Mouse (Mus musculus) MEL (cell line): ENCODE results near the gene Osbpl5. TPM values are rescaled to one million over a fixed set of nuclear protein-coding genes. Genes with fewer than 3 reads are reported as not detected.

Experiments used
- DNase-seq: peaks from one replicate; pipeline ENCODE4 v3.0.0; 2011; ENCODE audit warnings: low read depth, low spot score
- H3K27ac ChIP-seq: 2 replicates; pipeline ENCODE4 v1.5.1; 2012; ENCODE audit warnings: low read depth, mild to moderate bottlenecking, control low read depth, low read length, moderate library complexity; ENCODE audit not compliant: control insufficient read depth
- H3K27me3 ChIP-seq, 2 experiments: fragments of 150-350 bp in 1 of 2; sonication (generic) in 1 of 2; 2 replicates each; pipeline ENCODE4 v1.6.1; 2012; ENCODE audit warnings: low read length in 2 of 2, mild to moderate bottlenecking in 2 of 2, improper control_type of control experiment in 1 of 2, moderate library complexity in 1 of 2; ENCODE audit not compliant: insufficient read depth in 2 of 2, control insufficient read depth in 1 of 2
- H3K36me3 ChIP-seq, 2 experiments: 2 replicates each; pipeline ENCODE4 v1.6.1; 2012 to 2014; ENCODE audit warnings: low read length in 2 of 2, improper control_type of control experiment in 1 of 2, inconsistent platforms in 1 of 2, mild to moderate bottlenecking in 1 of 2; ENCODE audit not compliant: insufficient read depth in 2 of 2, control insufficient read depth in 1 of 2
- H3K4me1 ChIP-seq, 2 experiments: fragments of 150-350 bp in 1 of 2; sonication (generic) in 1 of 2; 2 replicates each; pipeline ENCODE4 v1.6.1; 2012; ENCODE audit warnings: low read length in 2 of 2, improper control_type of control experiment in 1 of 2, mild to moderate bottlenecking in 1 of 2; ENCODE audit not compliant: insufficient read depth in 2 of 2, control insufficient read depth in 1 of 2
- H3K4me3 ChIP-seq, 2 experiments: fragments of 150-350 bp in 1 of 2; sonication (generic) in 1 of 2; 2 replicates each; pipeline ENCODE4 v1.5.1; 2012; ENCODE audit warnings: low read depth in 2 of 2, low read length in 2 of 2, mild to moderate bottlenecking in 2 of 2, moderate library complexity in 2 of 2, control low read depth in 1 of 2, improper control_type of control experiment in 1 of 2; ENCODE audit not compliant: control insufficient read depth in 1 of 2, insufficient read depth in 1 of 2
- H3K79me2 ChIP-seq: 2 replicates; pipeline ENCODE4 v1.6.1; 2012; ENCODE audit warnings: mild to moderate bottlenecking, low read length, moderate library complexity; ENCODE audit not compliant: control insufficient read depth, poor library complexity, insufficient read depth
- H3K9ac ChIP-seq: 2 replicates; pipeline ENCODE4 v1.6.1; 2012; ENCODE audit warnings: low read depth, mild to moderate bottlenecking, control low read depth, low read length, moderate library complexity; ENCODE audit not compliant: control insufficient read depth, poor library complexity, severe bottlenecking
- H3K9me3 ChIP-seq: fragments of 150-350 bp; sonication (generic); replicated peaks from 2 replicates; pipeline ENCODE4 v1.6.1; 2012; ENCODE audit warnings: mild to moderate bottlenecking, low read length, improper control_type of control experiment, moderate library complexity; ENCODE audit not compliant: insufficient read depth
- CHD1 ChIP-seq: IDR thresholded peaks from 2 replicates; pipeline ENCODE4 v1.6.1; 2012; ENCODE audit warnings: low read depth, mild to moderate bottlenecking, inconsistent platforms, low read length, improper control_type of control experiment
- CHD2 ChIP-seq: IDR thresholded peaks from 2 replicates; pipeline ENCODE4 v1.6.1; 2011; ENCODE audit warnings: low read length, improper control_type of control experiment
- CTCF ChIP-seq, 3 experiments: IDR thresholded peaks in 2 of 3; conservative IDR thresholded peaks in 1 of 3; 2 replicates each; pipeline ENCODE4 v1.5.1; 2011 to 2012; ENCODE audit warnings: low read length in 3 of 3, low read depth in 2 of 3, mild to moderate bottlenecking in 2 of 3, improper control_type of control experiment in 1 of 3, inconsistent platforms in 1 of 3, mixed read lengths in 1 of 3, moderate library complexity in 1 of 3; ENCODE audit not compliant: control insufficient read depth in 1 of 3, insufficient read depth in 1 of 3, poor library complexity in 1 of 3, severe bottlenecking in 1 of 3
- E2F4 ChIP-seq: IDR thresholded peaks from 2 replicates; pipeline ENCODE4 v1.6.1; 2011; ENCODE audit warnings: low read depth, low read length, improper control_type of control experiment, borderline replicate concordance
- ELF1 ChIP-seq: IDR thresholded peaks from 2 replicates; pipeline ENCODE4 v1.6.1; 2014; ENCODE audit warnings: low read depth, mild to moderate bottlenecking, inconsistent platforms, low read length, improper control_type of control experiment, moderate library complexity
- EP300 ChIP-seq, 2 experiments: IDR thresholded peaks; 2 replicates each; pipeline ENCODE4 v1.6.1; 2011; ENCODE audit warnings: improper control_type of control experiment in 2 of 2, low read length in 2 of 2, low read depth in 1 of 2, mild to moderate bottlenecking in 1 of 2
- ETS1 ChIP-seq: IDR thresholded peaks from 2 replicates; pipeline ENCODE4 v1.6.1; 2012; ENCODE audit warnings: low read depth, mild to moderate bottlenecking, inconsistent platforms, low read length, improper control_type of control experiment, moderate library complexity
- GABPA ChIP-seq: IDR thresholded peaks from 2 replicates; pipeline ENCODE4 v1.6.1; 2012; ENCODE audit warnings: low read depth, mild to moderate bottlenecking, inconsistent platforms, low read length, improper control_type of control experiment, moderate library complexity
- GATA1 ChIP-seq: IDR thresholded peaks from 2 replicates; pipeline ENCODE4 v1.6.1; 2011; ENCODE audit warnings: low read depth, low read length, improper control_type of control experiment
- HCFC1 ChIP-seq: IDR thresholded peaks from 2 replicates; pipeline ENCODE4 v1.6.1; 2012; ENCODE audit warnings: low read depth, mild to moderate bottlenecking, inconsistent platforms, low read length, improper control_type of control experiment, moderate library complexity
- JUND ChIP-seq: IDR thresholded peaks from 2 replicates; pipeline ENCODE4 v1.6.1; 2011; ENCODE audit warnings: low read depth, mild to moderate bottlenecking, improper control_type of control experiment, low read length
- KAT2A ChIP-seq: conservative IDR thresholded peaks from 2 replicates; pipeline ENCODE4 v1.6.1; 2012; ENCODE audit warnings: low read depth, low read length, improper control_type of control experiment, inconsistent platforms
- MAFK ChIP-seq: IDR thresholded peaks from 2 replicates; pipeline ENCODE4 v1.6.1; 2011; ENCODE audit warnings: low read depth, mild to moderate bottlenecking, low read length, improper control_type of control experiment, borderline replicate concordance
- MAX ChIP-seq: IDR thresholded peaks from 2 replicates; pipeline ENCODE4 v1.6.1; 2011; ENCODE audit warnings: low read length, improper control_type of control experiment
- MAZ ChIP-seq: IDR thresholded peaks from 2 replicates; pipeline ENCODE4 v1.6.1; 2012; ENCODE audit warnings: low read depth, mild to moderate bottlenecking, inconsistent platforms, low read length, improper control_type of control experiment
- MEF2A ChIP-seq: IDR thresholded peaks from 2 replicates; pipeline ENCODE4 v1.6.1; 2014; ENCODE audit warnings: low read depth, mild to moderate bottlenecking, inconsistent platforms, low read length, improper control_type of control experiment; ENCODE audit not compliant: poor library complexity, insufficient replicate concordance, severe bottlenecking; ENCODE audit errors: extremely low read depth
- MXI1 ChIP-seq: IDR thresholded peaks from 2 replicates; pipeline ENCODE4 v1.6.1; 2011; ENCODE audit warnings: mild to moderate bottlenecking, low read depth, low read length, improper control_type of control experiment
- MYB ChIP-seq: IDR thresholded peaks from 2 replicates; pipeline ENCODE4 v1.6.1; 2011; ENCODE audit warnings: mild to moderate bottlenecking, low read depth, low read length, improper control_type of control experiment
- MYC ChIP-seq: IDR thresholded peaks from 2 replicates; pipeline ENCODE4 v1.6.1; 2011; ENCODE audit warnings: low read depth, mild to moderate bottlenecking, low read length, improper control_type of control experiment, moderate library complexity
- NELFE ChIP-seq: IDR thresholded peaks from 2 replicates; pipeline ENCODE4 v1.6.1; 2011; ENCODE audit warnings: low read depth, low read length, improper control_type of control experiment
- NRF1 ChIP-seq: IDR thresholded peaks from 2 replicates; pipeline ENCODE4 v1.6.1; 2014; ENCODE audit warnings: low read depth, mild to moderate bottlenecking, inconsistent platforms, low read length, improper control_type of control experiment, moderate library complexity; ENCODE audit not compliant: poor library complexity, insufficient read depth, severe bottlenecking
- POLR2A ChIP-seq, 2 experiments: IDR thresholded peaks; 2 replicates each; pipeline ENCODE4 v1.6.1; 2011 to 2012; ENCODE audit warnings: low read length in 2 of 2, mild to moderate bottlenecking in 2 of 2, control low read depth in 1 of 2, improper control_type of control experiment in 1 of 2, low read depth in 1 of 2, moderate library complexity in 1 of 2; ENCODE audit not compliant: control insufficient read depth in 1 of 2, insufficient read depth in 1 of 2, poor library complexity in 1 of 2
- POLR2AphosphoS2 ChIP-seq: IDR thresholded peaks from 2 replicates; pipeline ENCODE4 v1.6.1; 2011; ENCODE audit warnings: low read length, improper control_type of control experiment
- POLR2AphosphoS5 ChIP-seq: IDR thresholded peaks from 2 replicates; pipeline ENCODE4 v1.6.1; 2012; ENCODE audit warnings: low read depth, borderline replicate concordance, mild to moderate bottlenecking, inconsistent platforms, low read length, moderate library complexity, mixed read lengths
- RAD21 ChIP-seq: IDR thresholded peaks from 2 replicates; pipeline ENCODE4 v1.6.1; 2011; ENCODE audit warnings: mild to moderate bottlenecking, low read depth, low read length, improper control_type of control experiment
- RCOR1 ChIP-seq: IDR thresholded peaks from 2 replicates; pipeline ENCODE4 v1.6.1; 2012; ENCODE audit warnings: low read depth, mild to moderate bottlenecking, inconsistent platforms, low read length, improper control_type of control experiment
- SIN3A ChIP-seq: IDR thresholded peaks from 2 replicates; pipeline ENCODE4 v1.6.1; 2012; ENCODE audit warnings: low read length, improper control_type of control experiment, inconsistent platforms
- SMC3 ChIP-seq: IDR thresholded peaks from 2 replicates; pipeline ENCODE4 v1.6.1; 2011; ENCODE audit warnings: low read depth, low read length, improper control_type of control experiment
- TAL1 ChIP-seq: IDR thresholded peaks from 2 replicates; pipeline ENCODE4 v1.6.1; 2012; ENCODE audit warnings: mild to moderate bottlenecking, inconsistent platforms, low read length, moderate library complexity, mixed read lengths
- TBP ChIP-seq: IDR thresholded peaks from 2 replicates; pipeline ENCODE4 v1.8.0; 2011; ENCODE audit warnings: low read depth, low read length, improper control_type of control experiment
- TCF12 ChIP-seq: IDR thresholded peaks from 2 replicates; pipeline ENCODE4 v1.6.1; 2014; ENCODE audit warnings: low read depth, mild to moderate bottlenecking, inconsistent platforms, low read length, improper control_type of control experiment, moderate library complexity
- UBTF ChIP-seq: IDR thresholded peaks from 2 replicates; pipeline ENCODE4 v1.6.1; 2012; ENCODE audit warnings: low read depth, mild to moderate bottlenecking, inconsistent platforms, low read length, improper control_type of control experiment, moderate library complexity, borderline replicate concordance; ENCODE audit not compliant: insufficient read depth
- USF1 ChIP-seq: IDR thresholded peaks from 2 replicates; pipeline ENCODE4 v1.6.1; 2014; ENCODE audit warnings: low read depth, mild to moderate bottlenecking, inconsistent platforms, low read length, improper control_type of control experiment, moderate library complexity
- USF2 ChIP-seq, 2 experiments: IDR thresholded peaks; 2 replicates each; pipeline ENCODE4 v1.6.1; 2011 to 2012; ENCODE audit warnings: improper control_type of control experiment in 2 of 2, low read length in 2 of 2, borderline replicate concordance in 1 of 2, inconsistent platforms in 1 of 2, low read depth in 1 of 2, mild to moderate bottlenecking in 1 of 2; ENCODE audit not compliant: insufficient read depth in 1 of 2
- ZC3H11A ChIP-seq: IDR thresholded peaks from 2 replicates; pipeline ENCODE4 v1.6.1; 2012; ENCODE audit warnings: low read depth, mild to moderate bottlenecking, inconsistent platforms, low read length, improper control_type of control experiment
- ZKSCAN1 ChIP-seq: IDR thresholded peaks from 2 replicates; pipeline ENCODE4 v1.6.1; 2012; ENCODE audit warnings: low read depth, mild to moderate bottlenecking, inconsistent platforms, low read length, improper control_type of control experiment, moderate library complexity
- ZMIZ1 ChIP-seq: IDR thresholded peaks from 2 replicates; pipeline ENCODE4 v1.6.1; 2012; ENCODE audit warnings: low read depth, mild to moderate bottlenecking, inconsistent platforms, low read length, improper control_type of control experiment, moderate library complexity
- ZNF384 ChIP-seq: IDR thresholded peaks from 2 replicates; pipeline ENCODE4 v1.6.1; 2012; ENCODE audit warnings: low read depth, mild to moderate bottlenecking, inconsistent platforms, low read length, improper control_type of control experiment
- polyA plus RNA-seq, 2 experiments: library from polyadenylated mRNA; stranded (reverse) in 1 of 2; unstranded in 1 of 2; fragments of >175 nt in 1 of 2; fragments of >200 nt in 1 of 2; gene quantifications; 2 replicates each; pipeline versions ENCODE4 v1.2.1 to v1.2.4; 2012; ENCODE audit warnings: low replicate concordance in 2 of 2, low read depth in 1 of 2; ENCODE audit not compliant: insufficient read length in 2 of 2, insufficient read depth in 1 of 2, missing spikeins in 1 of 2
- total RNA-seq: library from RNA; depleted of rRNA; stranded (reverse); fragments of 300-350 nt; gene quantifications from 2 replicates; pipeline ENCODE4 v1.2.3, GENCODE M21; 2012

The Osbpl5 gene
- total and polyA plus RNA-seq, 3 experiments: 0.27 to 0.50 TPM; not detected in 1

DNA sequence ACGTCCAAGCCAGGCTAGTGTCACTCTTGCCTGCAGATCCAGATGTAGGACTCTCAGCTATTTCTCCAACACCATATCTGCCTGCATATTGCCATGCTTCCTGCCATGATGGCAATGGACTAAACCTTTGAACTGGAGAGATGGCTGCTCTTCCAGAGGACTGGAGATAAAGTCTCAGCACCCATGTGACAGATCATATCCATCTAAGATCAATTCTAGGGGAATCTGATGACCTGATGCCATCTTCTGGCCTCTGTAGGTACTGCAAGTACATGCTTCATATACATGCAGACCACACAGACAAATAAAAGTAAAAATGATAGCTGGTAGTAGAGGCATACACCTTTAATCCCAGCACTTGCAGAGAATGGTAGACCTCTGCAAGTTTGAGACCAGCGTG is 60.6 kb downstream of the Osbpl5 start:
- no peak overlapping the region for H3K27ac ChIP-seq
- peak; percentile 75 for DNase-seq
- no peaks in the 10 kb centered on the region for H3K9me3 ChIP-seq
- H3K27me3 ChIP-seq: no peaks in the 10 kb centered on the region
- no peaks in the 10 kb centered on the region for H3K36me3 ChIP-seq
- no peaks in the 10 kb centered on the region for H3K4me1 ChIP-seq
- no peak overlapping the region for H3K4me3 ChIP-seq
- H3K79me2 ChIP-seq: no peaks in the 10 kb centered on the region
- no peak overlapping the region for H3K9ac ChIP-seq
- no peak for TF ChIP-seq MXI1
- no peak for TF ChIP-seq TAL1
- no peak for TF ChIP-seq ELF1
- no peak for TF ChIP-seq JUND
- no peak for TF ChIP-seq CHD2
- no peak for TF ChIP-seq TCF12
- no peak for TF ChIP-seq SIN3A
- TF ChIP-seq CTCF (IDR thresholded peaks at IDR 0.05 in 2 of 3, conservative IDR thresholded peaks at IDR 0.05 in 1 of 3; ENCODE audit: control insufficient read depth in 1 of 3, insufficient read depth in 1 of 3, low read depth in 2 of 3, low read length in 3 of 3, poor library complexity in 1 of 3, severe bottlenecking in 1 of 3): peak; percentile 41 to 88 (median 75)
- TF ChIP-seq HCFC1: no peak
- no peak for TF ChIP-seq MAFK
- no peak for TF ChIP-seq NELFE
- TF ChIP-seq POLR2A (IDR thresholded peaks at IDR 0.05; ENCODE audit: control insufficient read depth in 1 of 2, insufficient read depth in 1 of 2, low read depth in 1 of 2, low read length in 2 of 2, poor library complexity in 1 of 2): no peak
- no peak for TF ChIP-seq MAZ
- TF ChIP-seq ZNF384: no peak
- no peak for TF ChIP-seq CHD1
- peak; percentile 32; the same call in 1 of the 2 replicates for TF ChIP-seq GATA1
- no peak for TF ChIP-seq MEF2A
- TF ChIP-seq ZC3H11A: peak; percentile 88
- no peak for TF ChIP-seq POLR2AphosphoS2
- 0 out of 2 replicates have a peak, but pooled peaks have one; percentile 27 for TF ChIP-seq MYC
- TF ChIP-seq RCOR1: no peak
- no peak for TF ChIP-seq GABPA
- peak; percentile 93 for TF ChIP-seq RAD21
- TF ChIP-seq TBP: 0 out of 2 replicates have a peak, but pooled peaks have one; percentile 24
- peak; percentile 64 for TF ChIP-seq USF1
- TF ChIP-seq MAX: no peak
- TF ChIP-seq POLR2AphosphoS5: no peak
- TF ChIP-seq MYB: no peak
- TF ChIP-seq UBTF: no peak
- TF ChIP-seq ZKSCAN1: no peak
- TF ChIP-seq KAT2A: no peak
- TF ChIP-seq USF2 (IDR thresholded peaks at IDR 0.05; ENCODE audit: borderline replicate concordance in 1 of 2, insufficient read depth in 1 of 2, low read depth in 1 of 2, low read length in 2 of 2): no peak
- TF ChIP-seq NRF1: no peak
- TF ChIP-seq EP300 (IDR thresholded peaks at IDR 0.05; ENCODE audit: low read depth in 1 of 2, low read length in 2 of 2): no peak
- no peak for TF ChIP-seq ZMIZ1
- TF ChIP-seq ETS1: no peak
- no peak for TF ChIP-seq E2F4
- TF ChIP-seq SMC3: peak; percentile 95
